Comparison of ENCODE assay signal across 8 mouse cellular contexts in the genomic region with DNA sequence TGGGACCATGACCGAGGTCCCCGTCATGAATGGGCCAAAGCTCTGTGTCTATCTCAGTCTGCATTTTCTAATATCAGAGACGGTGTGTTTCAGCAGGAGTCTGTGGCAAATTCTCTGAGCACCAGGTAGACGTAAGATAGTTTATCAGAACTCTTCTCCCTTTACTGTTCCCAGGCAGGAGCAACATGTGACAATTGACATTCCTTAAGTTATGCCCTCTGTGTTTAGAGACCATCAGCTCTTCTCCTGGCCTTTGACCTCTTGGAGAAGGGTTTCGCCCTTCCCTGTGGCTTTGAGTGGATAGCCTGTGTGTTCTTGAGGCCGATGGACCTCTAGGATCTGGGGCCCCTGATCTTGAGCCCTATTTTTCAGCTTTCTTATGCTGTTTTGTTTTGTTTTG. TPM values are rescaled to one million over a fixed set of nuclear protein-coding genes. Genes with fewer than 3 reads are reported as not detected.
A peak's percentile ranks its signal among the peaks of the same experiment; 100 is the strongest.
DNase-seq lines count a peak whose midpoint lies in the region; ATAC-seq and TF ChIP-seq lines count a peak whose summit lies in the region.

No protein-coding gene starts in this region.

- H3K9me3 ChIP-seq in heart, embryonic 13.5 days: no peaks in the 10 kb centered on the region
- H3K9me3 ChIP-seq in G1E (replicated peaks): no peaks in the 10 kb centered on the region
- H3K9me3 ChIP-seq in heart, postnatal 0 days (replicated peaks; ENCODE audit: control insufficient read depth, low read length): no peaks in the 10 kb centered on the region

- TF ChIP-seq CTCF in G1E (IDR thresholded peaks at IDR 0.05; ENCODE audit: low read depth, low read length): no peak
- no peak for TF ChIP-seq CTCF in heart, postnatal 0 days (IDR thresholded peaks at IDR 0.05; ENCODE audit: low read depth)

- H3K36me3 ChIP-seq in heart, embryonic 13.5 days: peaks cover 43% of the 10 kb centered on the region
- H3K36me3 ChIP-seq in G1E (replicated peaks) (peaks cover 53% of the 10 kb centered on the region), macrophage (ENCODE audit: inconsistent target) (peaks cover 32% of the 10 kb centered on the region)
- H3K36me3 ChIP-seq in heart, postnatal 0 days (replicated peaks; ENCODE audit: control insufficient read depth, insufficient read depth, low read length): peaks cover 44% of the 10 kb centered on the region

- DNase-seq in heart, adult 8-10 months (ENCODE audit: low spot score): no peak
- DNase-seq in G1E (ENCODE audit: low spot score): peak; percentile 9
- no peak for DNase-seq in heart, postnatal 0 days (ENCODE audit: low spot score)
- no peak for DNase-seq in urinary bladder, adult 18-20 months (ENCODE audit: low spot score in 2 of 2)
- DNase-seq in layer of hippocampus, adult 8-10 months (ENCODE audit: low spot score in 2 of 2): no peak
- DNase-seq in left cerebral cortex, postnatal 10 days (ENCODE audit: extremely low spot score in 1 of 2, low spot score in 2 of 2): no peak

- peak overlapping the region; percentile 99 for H3K4me3 ChIP-seq in heart, embryonic 13.5 days
- H3K4me3 ChIP-seq in G1E (ENCODE audit: low read depth, low read length): peak overlapping the region; percentile 100
- H3K4me3 ChIP-seq in heart, postnatal 0 days (ENCODE audit: low read depth, low read length): peak overlapping the region; percentile 96
- H3K4me3 ChIP-seq in macrophage (ENCODE audit: inconsistent target): peak overlapping the region; percentile 95

- intact Hi-C loops in left cerebral cortex, postnatal 10 days (cut with DNase I): no loop called here

- WGBS in heart, embryonic 13.5 days: 49% methylated on average over 6 of the region's 6 CpGs
- WGBS in heart, postnatal 0 days: 31% methylated on average over 6 of the region's 6 CpGs
- WGBS in macrophage (ENCODE audit: missing documents): 68% methylated on average over 6 of the region's 6 CpGs

- no peak for TF ChIP-seq EP300 in heart, postnatal 0 days (IDR thresholded peaks at IDR 0.05; ENCODE audit: low read depth)

- H3K27me3 ChIP-seq in heart, embryonic 13.5 days (replicated peaks): no peaks in the 10 kb centered on the region
- no peaks in the 10 kb centered on the region for H3K27me3 ChIP-seq in G1E (ENCODE audit: insufficient read depth, low read length)
- H3K27me3 ChIP-seq in heart, postnatal 0 days (ENCODE audit: control insufficient read depth, insufficient read depth, low read length): no peaks in the 10 kb centered on the region

- H3K27ac ChIP-seq in heart, embryonic 13.5 days (replicated peaks): no peak overlapping the region
- no peak overlapping the region for H3K27ac ChIP-seq in heart, postnatal 0 days (ENCODE audit: low read depth)
- no peak overlapping the region for H3K27ac ChIP-seq in macrophage

- H3K4me1 ChIP-seq in heart, embryonic 13.5 days: peaks cover 23% of the 10 kb centered on the region
- H3K4me1 ChIP-seq in G1E (ENCODE audit: insufficient read depth, low read depth, low read length): peaks cover 40% of the 10 kb centered on the region
- H3K4me1 ChIP-seq in heart, postnatal 0 days (ENCODE audit: control insufficient read depth, insufficient read depth): peaks cover 17% of the 10 kb centered on the region

- H3K9ac ChIP-seq in heart, embryonic 13.5 days: peak overlapping the region; percentile 98
- peak overlapping the region; percentile 95 for H3K9ac ChIP-seq in heart, postnatal 0 days (replicated peaks; ENCODE audit: low read depth, low read length)

- H3K4me2 ChIP-seq in heart, embryonic 13.5 days: peak overlapping the region; percentile 97
- peak overlapping the region; percentile 89 for H3K4me2 ChIP-seq in heart, postnatal 0 days (ENCODE audit: low read depth, low read length)

- H3K79me2 ChIP-seq in macrophage (ENCODE audit: inconsistent target): peaks cover 60% of the 10 kb centered on the region

- ATAC-seq in heart, embryonic 13.5 days (ENCODE audit: extremely low read depth, insufficient number of reproducible peaks, low FRiP score, low TSS enrichment): no peak
- ATAC-seq in G1E (ENCODE audit: extremely low read depth, insufficient number of reproducible peaks, low FRiP score, poor library complexity, severe bottlenecking): no peak
- no peak for ATAC-seq in heart, postnatal 0 days (ENCODE audit: insufficient read depth, low read depth)

RNA-seq across cellular contexts. Expression of a gene that starts 1.1 kb away (rescaled TPM):
- polyA plus RNA-seq in heart, embryonic 13.5 days (2015; fragmentation: Nextera tagmentation; extraction: Ambion mirVana): 43.5 and 46.2 TPM in 2 replicates
- total RNA-seq in heart, adult 8-10 months (2022): 10 to 100 TPM; 26.2 to 38.2 (median 31.9) TPM
- total RNA-seq in G1E (2014; fragmentation: Nextera tagmentation) (73.1 and 77.4 TPM in 2 replicates), G1E (2017) (45.1 and 61.4 TPM in 2 replicates)
- polyA plus RNA-seq in G1E (2012) (159 and 173 TPM in 2 replicates), macrophage (2018) (36.7 to 44.4 TPM (median 42.6 TPM) in 3 replicates)
- total RNA-seq in heart, postnatal 0 days (2014; rRNA removed; ENCODE audit: low replicate concordance): 28.9 and 31.9 TPM in 2 replicates
- polyA plus RNA-seq in heart, postnatal 0 days (2015; fragmentation: Nextera tagmentation; extraction: Ambion mirVana): 17.4 and 20.4 TPM in 2 replicates
- total RNA-seq in macrophage (2018; cell fraction: chromatin; rRNA removed): 100 to 1,000 TPM in 25 of 26 experiments, 10 to 100 TPM in 1; 97.8 to 209 (median 159) TPM
- total RNA-seq in macrophage (2018; cell fraction: cytosol; rRNA removed): 10 to 100 TPM; 30.1 to 57.3 (median 44.3) TPM
- 100 to 1,000 TPM in 16 of 26 experiments, 10 to 100 TPM in 10; 80.5 to 153 (median 109) TPM for total RNA-seq in macrophage (2018; cell fraction: nucleus; rRNA removed)
- total RNA-seq in layer of hippocampus, adult 8-10 months (2022): 10 to 100 TPM; 68.4 to 95.2 (median 79.3) TPM
- total RNA-seq in left cerebral cortex, postnatal 10 days (2021): 10 to 100 TPM; 63.6 to 69.6 TPM

RNA-seq across cellular contexts. Expression of a gene that starts 14.0 kb away (rescaled TPM):
- polyA plus RNA-seq in heart, embryonic 13.5 days (2015; fragmentation: Nextera tagmentation; extraction: Ambion mirVana): 15.1 and 15.3 TPM in 2 replicates
- total RNA-seq in heart, adult 8-10 months (2022): under 1 TPM in 3 of 4 experiments, not detected in 1; 0.66 to 0.90 (median 0.73) TPM
- total RNA-seq in G1E (2014; fragmentation: Nextera tagmentation) (15.6 and 51.8 TPM in 2 replicates), G1E (2017) (4.9 and 8.9 TPM in 2 replicates)
- polyA plus RNA-seq in G1E (2012) (14.1 and 16.8 TPM in 2 replicates), macrophage (2018) (0.60 to 3.0 TPM (median 2.4 TPM) in 3 replicates)
- total RNA-seq in heart, postnatal 0 days (2014; rRNA removed; ENCODE audit: low replicate concordance): 6.7 and 43.2 TPM in 2 replicates
- 5.8 and 7.1 TPM in 2 replicates for polyA plus RNA-seq in heart, postnatal 0 days (2015; fragmentation: Nextera tagmentation; extraction: Ambion mirVana)
- 1 to 10 TPM in 13 of 26 experiments, under 1 TPM in 1, not detected in 12; 0.41 to 5.6 (median 2.0) TPM for total RNA-seq in macrophage (2018; cell fraction: chromatin; rRNA removed)
- 1 to 10 TPM in 13 of 26 experiments, under 1 TPM in 13; 0.28 to 1.6 (median 1.0) TPM for total RNA-seq in macrophage (2018; cell fraction: cytosol; rRNA removed)
- total RNA-seq in macrophage (2018; cell fraction: nucleus; rRNA removed): 1 to 10 TPM in 14 of 26 experiments, under 1 TPM in 4, not detected in 8; 0.30 to 2.6 (median 1.3) TPM
- total RNA-seq in layer of hippocampus, adult 8-10 months (2022): 1 to 10 TPM in 2 of 4 experiments, under 1 TPM in 2; 0.71 to 2.0 (median 1.00) TPM
- under 1 TPM; 0.58 to 0.69 TPM for total RNA-seq in left cerebral cortex, postnatal 10 days (2021)

RNA-seq across cellular contexts. Expression of a gene that starts 15.8 kb away (rescaled TPM):
- polyA plus RNA-seq in heart, embryonic 13.5 days (2015; fragmentation: Nextera tagmentation; extraction: Ambion mirVana): 0.56 and 0.72 TPM in 2 replicates
- not detected for total RNA-seq in heart, adult 8-10 months (2022)
- 1.6 and 2.2 TPM in 2 replicates for total RNA-seq in G1E (2014; fragmentation: Nextera tagmentation)
- 0.52 and 0.93 TPM in 2 replicates for total RNA-seq in G1E (2017)
- polyA plus RNA-seq in G1E (2012): 0.42 and 0.49 TPM in 2 replicates
- 0.12 TPM in 1 of 2 replicates, not detected in the other for total RNA-seq in heart, postnatal 0 days (2014; rRNA removed; ENCODE audit: low replicate concordance)
- 0.07 and 0.15 TPM in 2 replicates for polyA plus RNA-seq in heart, postnatal 0 days (2015; fragmentation: Nextera tagmentation; extraction: Ambion mirVana)
- total RNA-seq in macrophage (2018; cell fraction: chromatin; rRNA removed): under 1 TPM in 5 of 26 experiments, not detected in 21; 0.31 to 0.45 (median 0.41) TPM
- not detected for total RNA-seq in macrophage (2018; cell fraction: cytosol; rRNA removed)
- total RNA-seq in macrophage (2018; cell fraction: nucleus; rRNA removed): under 1 TPM in 5 of 26 experiments, not detected in 21; 0.22 to 0.33 (median 0.26) TPM
- polyA plus RNA-seq in macrophage (2018): not detected in 3 replicates
- total RNA-seq in layer of hippocampus, adult 8-10 months (2022): not detected
- total RNA-seq in left cerebral cortex, postnatal 10 days (2021): not detected

RNA-seq across cellular contexts. Expression of a gene that starts 35.7 kb away (rescaled TPM):
- 3.1 and 3.3 TPM in 2 replicates for polyA plus RNA-seq in heart, embryonic 13.5 days (2015; fragmentation: Nextera tagmentation; extraction: Ambion mirVana)
- total RNA-seq in heart, adult 8-10 months (2022): 1 to 10 TPM; 1.8 to 3.4 (median 3.0) TPM
- 2.3 and 2.8 TPM in 2 replicates for total RNA-seq in G1E (2014; fragmentation: Nextera tagmentation)
- total RNA-seq in G1E (2017): 1.3 and 2.7 TPM in 2 replicates
- 3.3 and 4.0 TPM in 2 replicates for polyA plus RNA-seq in G1E (2012)
- total RNA-seq in heart, postnatal 0 days (2014; rRNA removed; ENCODE audit: low replicate concordance): 1.1 and 5.6 TPM in 2 replicates
- polyA plus RNA-seq in heart, postnatal 0 days (2015; fragmentation: Nextera tagmentation; extraction: Ambion mirVana): 2.9 TPM in 2 replicates
- total RNA-seq in macrophage (2018; cell fraction: chromatin; rRNA removed): 10 to 100 TPM in 10 of 26 experiments, 1 to 10 TPM in 16; 1.0 to 16.7 (median 8.6) TPM
- 1 to 10 TPM; 1.8 to 4.6 (median 2.9) TPM for total RNA-seq in macrophage (2018; cell fraction: cytosol; rRNA removed)
- 10 to 100 TPM in 5 of 26 experiments, 1 to 10 TPM in 21; 1.3 to 13.9 (median 6.0) TPM for total RNA-seq in macrophage (2018; cell fraction: nucleus; rRNA removed)
- 1.2 to 3.9 TPM (median 2.3 TPM) in 3 replicates for polyA plus RNA-seq in macrophage (2018)
- 1 to 10 TPM; 3.6 to 5.6 (median 5.1) TPM for total RNA-seq in layer of hippocampus, adult 8-10 months (2022)
- 1 to 10 TPM; 4.7 to 4.9 TPM for total RNA-seq in left cerebral cortex, postnatal 10 days (2021)

RNA-seq across cellular contexts. Expression of a gene that starts 35.9 kb away (rescaled TPM):
- polyA plus RNA-seq in heart, embryonic 13.5 days (2015; fragmentation: Nextera tagmentation; extraction: Ambion mirVana): 67.5 and 90.7 TPM in 2 replicates
- 100 to 1,000 TPM in 1 of 4 experiments, 10 to 100 TPM in 3; 81.0 to 107 (median 87.7) TPM for total RNA-seq in heart, adult 8-10 months (2022)
- 30.3 and 32.7 TPM in 2 replicates for total RNA-seq in G1E (2014; fragmentation: Nextera tagmentation)
- 29.3 and 31.5 TPM in 2 replicates for total RNA-seq in G1E (2017)
- 31.1 and 38.9 TPM in 2 replicates for polyA plus RNA-seq in G1E (2012)
- total RNA-seq in heart, postnatal 0 days (2014; rRNA removed; ENCODE audit: low replicate concordance): 72.2 and 74.9 TPM in 2 replicates
- 73.5 and 78.9 TPM in 2 replicates for polyA plus RNA-seq in heart, postnatal 0 days (2015; fragmentation: Nextera tagmentation; extraction: Ambion mirVana)
- total RNA-seq in macrophage (2018; cell fraction: chromatin; rRNA removed): 10 to 100 TPM in 13 of 26 experiments, 1 to 10 TPM in 12, not detected in 1; 1.5 to 31.4 (median 10.9) TPM
- 10 to 100 TPM; 40.7 to 70.9 (median 56.1) TPM for total RNA-seq in macrophage (2018; cell fraction: cytosol; rRNA removed)
- total RNA-seq in macrophage (2018; cell fraction: nucleus; rRNA removed): 10 to 100 TPM in 21 of 26 experiments, 1 to 10 TPM in 5; 6.3 to 34.2 (median 15.0) TPM
- polyA plus RNA-seq in macrophage (2018): 31.1 to 73.7 TPM (median 35.0 TPM) in 3 replicates
- 100 to 1,000 TPM; 181 to 211 (median 191) TPM for total RNA-seq in layer of hippocampus, adult 8-10 months (2022)
- 100 to 1,000 TPM; 246 to 262 TPM for total RNA-seq in left cerebral cortex, postnatal 10 days (2021)
